Mouse (Mus musculus) heart, adult 18-20 months (tissue): ENCODE measurements around the gene Zfp26. TPM values are rescaled to one million over a fixed set of nuclear protein-coding genes. Genes with fewer than 3 reads are reported as not detected.

Experiments used
- DNase-seq, 2 experiments: peaks; one replicate each; pipeline ENCODE4 v3.0.0; 2021 to 2022; ENCODE audit warnings: mixed read lengths in 1 of 2
- long read RNA-seq, 2 experiments: library from polyadenylated mRNA; stranded (forward); transcript quantifications; one replicate each; pipeline ENCODE4 v2.0.0; 2021
- total RNA-seq, 2 experiments: library from RNA; stranded (reverse); gene quantifications; 2 replicates each; pipeline ENCODE4 v1.2.3; 2021

Zfp26 gene
- total RNA-seq, result 1 to 10 TPM; 7.4 to 9.2 TPM
- long read RNA-seq, experiment 1, full-length matches to known transcripts, result 1 of 4 reads
- long read RNA-seq, experiment 1, partial matches to known transcripts, result 0 of 4 reads
- long read RNA-seq, experiment 1, other reads (novel, unspliced or antisense), result 3 of 4 reads
- long read RNA-seq, experiment 2, result 0 reads

DNA sequence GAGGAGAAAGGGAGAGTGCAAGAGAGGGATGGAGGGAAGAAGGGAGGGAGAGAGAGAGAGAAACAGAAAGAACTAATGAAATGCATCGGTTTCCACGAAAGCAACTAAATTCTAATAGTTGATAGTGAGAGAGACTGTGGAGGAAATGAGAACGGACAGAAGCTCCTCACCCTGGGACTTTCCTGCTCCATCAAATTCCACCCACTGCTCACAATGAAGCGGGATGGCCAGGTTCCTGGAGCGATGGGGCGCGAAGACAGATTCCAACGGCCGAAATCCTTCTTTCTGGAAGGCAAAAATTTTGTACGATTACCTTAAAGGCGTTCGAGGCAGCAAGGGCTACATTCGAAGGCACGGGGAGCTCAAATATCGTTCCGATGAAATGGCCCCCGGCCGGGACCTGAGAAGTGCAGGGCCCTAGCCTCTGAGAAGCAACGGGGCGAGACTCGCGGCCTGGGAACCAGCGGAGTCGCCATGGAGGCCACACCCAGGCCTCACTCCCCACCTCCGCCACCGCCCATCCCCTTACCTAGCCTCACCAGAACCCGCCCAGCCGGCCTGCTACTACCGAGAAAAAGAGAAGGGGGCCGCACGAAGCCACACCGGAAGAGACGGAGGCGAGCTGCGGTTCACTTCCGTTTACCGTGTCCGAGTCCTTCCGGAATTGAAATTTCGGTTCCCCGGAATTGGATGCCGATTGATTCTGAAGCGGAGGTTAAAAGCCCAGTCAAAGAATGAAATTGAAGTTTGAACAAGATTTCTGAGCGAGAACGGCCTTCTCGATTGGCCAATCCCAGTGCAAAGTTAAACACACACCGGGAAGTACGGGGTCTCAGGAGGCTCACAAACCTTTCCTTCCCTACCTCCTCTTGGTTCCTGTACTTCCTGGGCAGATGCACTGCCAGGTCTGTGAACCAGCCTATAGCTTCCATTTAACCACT, at the start of gene Zfp26:
TSS of gene Zfp26 (minus strand) at position 786 of the 941 bp plus-strand sequence.
- DNase-seq, result peak; percentile 79 to 83

DNA sequence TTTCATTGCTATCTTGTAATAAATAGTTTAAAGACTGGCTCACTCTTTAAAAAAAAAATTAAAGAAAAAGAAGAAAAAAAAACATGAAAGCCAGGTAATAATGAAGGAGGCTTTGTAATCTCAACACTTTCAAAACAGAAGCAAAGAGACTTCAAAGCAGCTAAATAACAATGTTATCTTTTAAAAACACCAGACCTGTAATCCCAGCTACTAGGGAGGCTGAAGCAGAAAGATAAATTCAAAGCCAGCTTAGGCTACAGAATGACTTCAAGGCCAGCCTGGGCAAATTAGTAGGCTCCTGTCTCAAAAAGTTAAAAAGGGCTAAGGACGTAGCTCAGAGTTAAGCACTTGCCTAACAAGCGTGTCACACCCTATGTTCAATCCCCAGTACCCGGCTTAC, 49.7 kb upstream of the Zfp26 start:
- DNase-seq, result no peak

DNA sequence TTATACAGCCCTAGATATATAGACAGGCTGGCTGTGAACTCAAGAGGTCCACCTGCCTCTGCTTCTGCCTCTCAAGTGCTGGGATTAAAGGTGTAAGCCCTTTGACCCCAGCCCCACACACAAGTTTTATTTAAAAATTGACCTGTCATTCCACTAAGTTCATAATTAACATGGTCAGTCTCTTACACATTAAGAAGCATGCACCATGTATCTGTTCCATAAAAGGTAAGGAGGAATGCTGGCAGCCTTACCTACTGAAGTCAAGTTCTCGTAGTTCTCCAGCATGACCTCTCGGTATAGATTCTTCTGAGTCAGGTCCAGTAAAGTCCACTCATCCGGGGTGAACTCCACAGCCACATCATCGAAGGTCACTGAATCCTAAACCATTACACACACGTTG, 44.8 kb upstream of the Zfp26 start:
- no peak for DNase-seq

DNA sequence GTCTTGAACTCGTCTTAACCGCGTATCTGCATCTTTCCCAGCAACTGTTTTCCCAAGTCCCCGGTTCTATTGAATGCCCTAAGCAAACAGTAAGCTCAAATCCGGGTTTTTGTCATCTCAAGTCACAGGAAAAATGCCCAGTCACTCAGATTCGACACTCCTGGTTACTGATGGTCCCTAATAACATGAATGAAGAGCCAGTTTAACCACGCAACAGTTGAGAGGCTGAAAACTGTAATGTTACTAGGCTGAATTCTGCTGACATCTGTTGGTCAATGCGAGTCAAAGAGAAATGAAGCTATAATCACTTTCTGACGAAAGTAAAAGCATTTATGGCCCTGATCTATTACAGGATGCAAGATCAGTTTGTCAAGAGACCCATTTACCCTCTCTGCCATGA, 33.3 kb upstream of the Zfp26 start:
- no peak for DNase-seq

DNA sequence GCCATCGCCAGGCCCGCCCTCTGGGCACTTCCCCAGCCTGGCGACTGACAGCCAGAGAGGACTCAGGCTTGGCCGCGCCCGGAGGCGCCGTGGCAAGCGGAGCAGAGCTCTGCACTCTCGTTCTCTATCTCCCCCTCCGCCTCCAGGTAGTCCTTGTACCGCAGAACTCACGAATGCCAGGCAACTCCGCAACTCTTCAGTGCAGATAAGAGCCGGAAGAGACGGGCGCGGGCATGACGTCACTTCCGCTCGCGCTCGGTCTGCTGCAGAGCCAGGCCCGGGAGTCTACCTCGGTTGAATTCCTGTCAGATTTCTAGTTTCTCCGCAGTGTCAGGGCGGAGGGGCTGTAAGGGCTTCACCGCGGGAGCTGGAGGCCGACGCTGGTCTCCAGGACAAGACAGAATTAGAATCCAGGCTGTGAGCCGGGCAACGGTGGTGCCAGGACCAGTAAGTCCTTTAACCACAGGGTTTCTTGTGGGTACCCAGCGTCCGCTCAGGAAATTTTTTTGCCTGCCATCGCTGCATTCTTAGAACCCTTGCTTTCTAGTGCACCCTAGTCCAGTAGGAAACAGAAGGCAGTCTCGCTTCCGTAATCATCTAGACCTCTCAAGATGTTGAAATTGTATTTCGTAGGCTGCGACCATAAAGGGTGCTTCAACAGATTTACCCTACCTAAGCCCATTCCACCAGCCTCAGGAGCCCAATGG, 32.7 kb upstream of the Zfp26 start, which contains the start of gene Zfp426:
TSS of gene Zfp426 (minus strand) at position 220 of the 707 bp plus-strand sequence.
- peak; percentile 89 to 90 for DNase-seq

DNA sequence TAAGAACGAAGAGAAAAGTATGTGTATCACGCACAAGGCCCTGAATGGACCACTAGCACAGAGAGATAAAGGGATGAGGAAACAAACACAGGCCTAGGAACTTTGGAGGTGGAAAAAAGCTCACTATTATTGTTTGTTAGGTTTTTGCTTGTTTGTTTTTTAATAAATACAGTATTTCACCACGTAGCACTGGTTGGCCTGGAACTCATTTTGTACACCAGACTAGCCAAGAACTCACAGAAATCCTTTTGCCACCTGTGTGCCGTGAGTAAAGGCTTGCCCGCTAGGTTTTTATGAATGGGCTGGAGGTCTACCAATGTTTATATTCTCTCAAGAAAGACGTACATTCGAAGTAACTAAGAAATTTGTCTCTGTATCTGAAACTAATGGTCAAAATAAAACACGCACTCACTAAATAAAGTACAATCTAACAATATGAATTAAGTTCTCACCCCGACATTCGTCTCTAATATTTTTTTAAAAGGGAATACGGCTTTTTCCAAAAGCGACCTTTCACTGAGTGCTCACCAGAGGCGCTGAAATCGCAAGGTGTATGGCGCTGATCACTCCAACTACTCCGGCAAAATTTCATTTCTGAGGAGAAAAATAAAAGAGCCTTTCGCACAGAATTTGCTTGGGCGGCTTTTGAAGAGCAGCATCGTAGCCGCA, 32.0 kb upstream of the Zfp26 start:
- no peak for DNase-seq

DNA sequence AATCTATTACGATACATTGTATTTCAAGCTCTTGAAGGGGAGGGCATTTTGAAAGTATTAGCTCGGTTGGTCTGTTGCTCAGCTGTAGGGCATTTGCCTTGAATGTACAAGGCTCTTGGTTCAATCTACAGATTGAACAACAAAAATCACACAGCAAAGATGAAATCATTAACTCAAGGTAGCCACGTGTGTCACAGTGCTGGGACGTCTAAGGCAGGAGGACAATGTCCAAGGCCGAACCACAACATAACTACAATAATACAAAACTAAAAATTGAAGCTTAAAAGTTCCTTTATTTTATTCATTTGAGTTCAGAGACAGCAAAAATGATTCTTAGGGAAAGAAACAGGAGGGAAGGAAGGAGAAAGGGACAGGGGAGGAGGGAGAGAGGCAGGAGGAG, 29.6 kb upstream of the Zfp26 start:
- no peak for DNase-seq

DNA sequence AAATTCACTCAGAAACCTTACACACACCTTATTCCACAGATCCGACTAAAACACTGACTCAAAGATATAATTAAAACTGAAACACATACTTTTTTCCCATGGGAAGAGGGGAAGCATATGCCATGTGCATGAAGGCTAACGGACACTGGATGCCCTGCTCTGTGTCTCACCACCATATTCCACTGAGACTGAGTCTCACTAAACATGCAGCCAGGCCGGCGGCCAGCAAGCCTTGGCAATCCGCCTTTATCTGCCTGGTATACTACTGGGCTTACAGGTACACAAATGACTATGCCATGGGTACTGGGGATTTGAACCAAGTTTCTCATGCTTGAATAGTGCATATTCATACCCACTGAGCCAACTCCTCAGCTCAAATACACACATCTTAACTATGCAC, 19.4 kb upstream of the Zfp26 start:
- no peak for DNase-seq

DNA sequence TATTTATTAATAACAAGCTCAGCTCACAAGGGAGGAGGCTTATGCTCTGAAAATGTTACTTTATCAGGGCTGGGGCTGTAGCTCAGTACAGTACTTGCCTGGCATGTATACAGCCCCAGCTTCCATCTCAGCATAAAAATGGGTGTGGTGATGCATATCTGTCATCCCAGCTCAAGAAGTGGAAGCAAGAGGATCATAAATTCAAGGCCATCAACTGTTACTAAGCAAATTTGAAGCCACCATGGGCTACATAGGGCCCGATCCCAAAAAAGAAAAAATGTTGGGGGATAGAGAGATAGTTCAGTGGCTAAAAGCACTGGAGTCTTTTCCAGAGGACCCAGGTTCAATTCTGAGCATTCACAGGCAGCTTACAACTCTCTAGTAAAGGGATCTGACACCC, 16.7 kb upstream of the Zfp26 start:
- no peak for DNase-seq

DNA sequence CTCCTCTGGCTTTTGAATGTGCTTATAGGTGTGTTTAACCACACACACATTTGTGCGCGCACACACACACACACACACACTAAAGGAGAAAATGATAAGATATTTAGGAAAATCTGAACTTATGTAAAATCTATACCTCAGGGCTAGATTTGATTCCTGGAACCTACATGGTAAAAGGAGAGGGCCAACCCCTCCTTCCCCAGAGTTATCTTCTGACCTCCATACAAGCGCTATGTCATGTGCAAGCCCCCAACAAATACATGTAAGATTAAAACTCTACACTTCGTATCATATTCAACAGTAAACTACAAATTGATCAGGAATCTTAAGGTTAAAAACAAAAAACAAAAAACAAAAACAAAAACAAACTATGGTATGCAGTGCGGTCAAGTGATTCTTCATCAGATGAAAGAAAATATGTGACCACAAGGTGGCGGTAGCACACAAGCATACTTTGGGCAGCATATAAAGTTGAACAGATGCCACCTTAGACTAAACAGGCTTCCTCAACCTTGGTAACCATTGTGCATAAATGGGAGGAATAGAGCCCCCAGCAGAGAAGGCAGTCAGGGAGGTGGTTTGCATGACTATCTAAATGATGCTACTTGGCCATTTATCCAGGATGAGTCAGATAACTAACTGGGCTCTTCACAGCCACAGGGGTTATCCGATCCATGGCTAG, 6.9 kb upstream of the Zfp26 start:
- peak; percentile 55 to 77 for DNase-seq

DNA sequence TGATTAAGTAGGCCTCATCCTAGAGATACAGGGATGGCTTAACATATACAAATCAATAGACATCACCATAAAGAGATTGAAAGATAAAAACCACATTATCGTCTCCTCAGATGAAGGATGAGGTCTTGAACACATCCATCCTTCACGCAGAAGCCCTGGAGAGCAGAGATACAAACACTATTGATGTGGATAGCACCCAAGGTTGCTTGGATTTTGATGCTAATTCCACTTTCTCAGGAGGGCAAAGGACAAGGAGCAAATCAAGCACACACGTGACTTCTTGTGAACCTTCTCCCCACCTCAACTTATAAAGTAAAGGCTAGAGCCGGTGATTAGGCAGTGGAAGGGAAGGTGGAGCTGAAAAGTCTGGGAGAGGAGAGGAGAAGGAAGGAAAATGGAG, 6.3 kb downstream of the Zfp26 start:
- no peak for DNase-seq

DNA sequence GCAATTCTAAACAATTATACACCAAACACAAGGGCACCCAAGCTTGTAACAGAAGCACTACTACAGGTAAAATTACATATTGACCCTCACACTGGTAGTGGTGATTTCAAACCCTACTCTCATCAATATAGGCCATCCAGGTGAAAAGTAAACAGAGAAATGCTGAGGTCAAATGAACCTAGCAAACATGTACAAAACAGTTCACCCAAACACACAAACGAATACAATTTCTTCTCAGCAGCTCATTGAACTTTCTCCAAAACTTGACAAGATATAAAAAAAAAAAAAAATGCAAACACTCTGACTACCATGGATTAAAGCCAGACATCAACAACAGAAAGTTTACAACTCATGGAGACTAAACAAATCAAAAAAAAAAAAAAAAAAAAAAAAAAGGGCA, 8.5 kb downstream of the Zfp26 start:
- DNase-seq, result no peak

DNA sequence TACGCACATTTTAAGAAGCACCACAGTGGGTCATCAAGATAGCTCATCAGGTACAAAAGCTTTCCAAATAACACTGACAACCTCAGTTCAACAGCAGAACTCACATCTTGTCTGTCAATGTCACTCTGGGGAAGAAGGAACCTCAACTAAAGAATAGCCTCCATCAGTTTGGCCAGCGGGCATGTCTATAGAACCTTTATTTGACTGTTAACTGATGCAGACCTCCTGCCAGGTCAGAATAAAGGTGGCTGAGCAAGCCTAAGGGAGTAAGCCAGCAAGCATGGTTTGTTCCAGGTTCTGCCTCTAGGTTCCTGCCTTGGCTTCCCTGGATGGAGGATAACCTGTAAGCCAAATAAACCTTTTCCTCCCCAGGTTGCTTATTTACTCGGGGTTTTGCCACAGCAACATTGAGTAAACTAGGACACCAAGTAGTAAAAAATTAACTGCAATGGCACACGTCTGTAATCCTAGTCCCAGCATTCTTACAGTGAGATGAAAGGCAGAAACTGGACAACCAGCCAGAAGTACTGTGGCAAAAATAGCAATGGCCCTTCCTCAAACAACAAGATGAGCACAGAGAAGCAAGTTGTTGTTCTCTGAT, 16.7 kb downstream of the Zfp26 start:
- DNase-seq, result no peak

DNA sequence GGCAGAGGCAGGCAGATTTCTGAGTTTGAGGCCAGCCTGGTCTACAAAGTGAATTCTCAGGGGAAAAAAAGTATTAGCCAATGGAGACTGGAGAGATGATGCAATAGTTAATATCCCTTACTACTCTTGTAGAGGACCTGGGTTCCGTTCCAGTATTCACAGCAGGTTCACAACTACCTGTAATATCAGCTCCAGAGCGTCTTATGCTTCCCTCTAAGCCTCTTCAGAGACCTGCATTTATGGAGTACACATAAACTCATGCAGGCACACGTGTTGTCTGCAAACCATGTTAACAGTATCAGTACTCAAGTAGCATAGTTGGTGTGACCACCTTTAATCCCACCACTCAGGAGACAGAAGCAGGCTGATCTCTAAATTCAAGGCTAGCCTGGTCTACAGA, 30.0 kb downstream of the Zfp26 start:
- no peak for DNase-seq

DNA sequence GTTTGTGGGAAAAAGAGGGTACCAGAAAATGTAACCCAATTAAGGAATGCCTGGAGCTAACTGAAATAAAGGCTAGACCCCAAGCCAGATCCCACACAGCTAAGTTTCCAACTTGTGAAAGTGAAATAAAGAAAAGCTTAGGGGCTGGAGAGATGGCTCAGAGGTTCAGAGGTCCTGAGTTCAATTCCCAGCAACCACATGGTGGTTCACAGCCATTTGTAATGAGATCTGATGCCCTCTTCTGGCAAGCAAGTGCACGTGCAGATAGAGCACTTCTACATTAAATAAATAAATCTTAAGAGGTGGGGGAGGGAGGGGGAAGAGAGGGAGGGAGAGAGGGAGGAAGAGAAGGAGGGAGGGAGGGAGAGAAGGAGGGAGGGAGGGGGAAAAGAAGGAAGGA, 48.5 kb downstream of the Zfp26 start:
- DNase-seq, result no peak

DNA sequence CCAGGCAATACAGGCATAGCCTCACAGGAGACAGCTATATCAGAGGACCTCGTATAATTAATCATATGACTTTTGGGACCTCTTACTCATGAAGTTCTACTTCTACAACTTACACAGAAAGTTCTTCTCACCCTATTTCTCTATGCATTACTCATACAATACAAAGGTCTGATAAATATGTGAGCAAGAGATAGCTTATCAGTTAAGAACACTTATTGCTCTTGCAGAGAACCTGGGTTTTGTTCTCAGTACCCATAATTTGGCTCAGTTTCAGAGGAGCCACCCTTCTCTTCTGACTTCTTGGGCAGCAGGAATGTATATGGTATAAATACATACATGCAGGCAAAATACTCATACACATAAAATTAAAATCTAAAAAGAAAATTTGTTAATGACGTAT, 50.6 kb downstream of the Zfp26 start:
- no peak for DNase-seq

DNA sequence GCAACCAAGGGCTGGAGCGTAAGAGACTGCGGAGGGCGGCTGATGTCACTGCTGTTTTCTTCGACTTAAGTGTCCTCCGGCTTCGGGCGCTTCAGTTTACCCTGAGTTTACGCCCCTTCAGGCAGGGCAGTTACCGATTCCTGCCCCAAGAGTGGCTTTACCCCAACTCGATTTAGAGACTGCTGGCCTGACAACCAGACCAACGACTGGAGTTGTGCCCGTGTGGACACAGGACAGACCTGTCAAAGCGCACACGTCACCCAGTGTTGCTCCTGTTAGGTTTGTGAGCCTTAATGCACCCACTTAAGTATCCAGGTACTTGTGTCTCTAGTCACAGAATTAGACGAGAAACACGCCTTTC, 74.6 kb downstream of the Zfp26 start:
- no peak for DNase-seq

DNA sequence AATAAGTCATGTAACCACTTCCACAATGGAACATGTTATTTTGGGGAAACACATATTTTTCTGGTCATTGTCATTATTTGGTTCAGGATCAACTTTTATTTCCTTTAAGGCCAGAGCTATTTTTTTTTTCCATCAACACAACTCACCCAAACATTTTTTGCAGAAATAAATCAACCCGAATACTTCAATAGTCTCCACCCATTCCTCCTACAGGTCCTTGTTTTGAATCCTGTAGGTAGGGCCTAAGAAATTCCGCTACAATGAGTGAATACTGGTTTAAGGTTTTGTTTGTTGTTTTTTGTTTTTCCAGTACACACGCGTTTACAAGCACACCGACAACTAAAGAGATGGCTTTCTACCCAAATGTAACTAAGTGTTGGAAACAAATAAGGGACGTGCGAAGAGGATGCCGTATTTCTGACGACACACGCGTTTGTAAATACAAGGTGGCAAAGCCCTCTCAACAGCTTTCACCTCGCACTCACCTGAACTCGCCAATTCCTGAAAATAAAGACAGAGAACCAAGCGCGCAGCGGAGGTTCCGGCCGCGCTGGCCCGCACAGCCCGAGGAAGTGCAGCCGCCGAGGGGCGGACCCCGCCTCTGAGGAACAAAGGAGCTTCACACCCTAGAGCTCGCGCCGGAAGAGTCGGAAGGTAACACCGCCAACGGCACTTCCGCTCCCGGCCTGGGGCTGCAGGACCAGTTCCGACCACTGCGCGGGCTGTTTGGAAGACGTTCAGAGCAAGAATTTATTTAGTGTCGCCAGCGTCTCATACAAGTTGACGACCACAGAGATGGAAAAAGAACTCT, 75.2 kb downstream of the Zfp26 start, which contains the start of gene Zfp560:
TSS of gene Zfp560 (minus strand) at position 646 of the 811 bp plus-strand sequence.
- peak; percentile 91 to 93 for DNase-seq

DNA sequence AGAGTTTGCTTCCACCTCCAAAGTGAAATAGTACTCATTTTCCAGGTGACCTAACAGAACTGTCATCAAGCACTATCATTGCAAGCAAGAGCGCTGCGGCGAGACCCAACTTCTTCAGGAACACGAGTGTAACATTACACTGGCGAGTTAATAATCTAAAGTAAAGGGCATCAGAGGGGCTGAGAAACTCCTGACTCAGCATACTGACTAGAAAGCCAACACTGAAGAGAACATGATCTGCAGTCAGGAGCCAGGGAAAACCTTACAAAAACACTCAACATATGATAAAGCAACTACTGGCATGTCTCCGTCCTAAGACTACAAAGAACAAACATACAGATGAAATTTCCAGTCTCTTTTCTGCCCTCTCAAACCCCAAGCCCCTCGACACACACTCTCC, 76.3 kb downstream of the Zfp26 start:
- no peak for DNase-seq
